10 mouse cellular contexts compared by ENCODE assay signal in the genomic region with DNA sequence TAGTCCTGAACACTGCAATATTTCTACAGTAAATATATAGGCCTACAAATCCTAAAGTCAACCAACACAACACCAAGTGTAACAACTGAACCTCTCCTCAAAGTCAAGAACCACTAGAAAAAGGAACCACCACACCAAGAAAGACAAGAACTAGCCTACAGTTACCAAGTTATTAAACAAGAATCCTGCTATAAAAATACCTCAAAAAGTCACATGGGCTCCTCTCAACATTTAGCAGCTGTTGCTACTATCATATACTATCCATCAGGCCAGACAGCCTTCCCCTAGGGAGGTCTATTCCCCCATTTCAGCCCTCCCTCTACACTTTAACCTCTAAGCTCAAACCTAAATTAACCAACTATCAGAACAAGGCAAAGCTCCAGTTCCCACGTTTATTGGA. TPM values are rescaled to one million over a fixed set of nuclear protein-coding genes. Genes with fewer than 3 reads are reported as not detected.
DNase-seq lines count a peak whose midpoint lies in the region; ATAC-seq and TF ChIP-seq lines count a peak whose summit lies in the region.
"Had no signal": no experiment of that assay in that cellular context is flagged by ENCODE, and none has a peak within 500 bp of the region (broad histone marks: within the 10 kb centered on the region; RNA-seq: fewer than 3 reads in every experiment).

No protein-coding gene starts in this region.

- peak overlapping the region; percentile 88 for H3K4me2 ChIP-seq in lung, embryonic 14.5 days
- H3K4me2 ChIP-seq in embryonic facial prominence, embryonic 14.5 days (ENCODE audit: low read depth, low read length): peak overlapping the region; percentile 91
- peak overlapping the region; percentile 65 for H3K4me2 ChIP-seq in neural tube, embryonic 15.5 days

- H3K4me3 ChIP-seq in lung, embryonic 14.5 days (ENCODE audit: low read depth, low read length): peak overlapping the region; percentile 98
- no peak overlapping the region for H3K4me3 ChIP-seq in lung, adult 2 months (replicated peaks; ENCODE audit: extremely low read depth, low read depth, low read length)
- peak overlapping the region; percentile 99 for H3K4me3 ChIP-seq in embryonic facial prominence, embryonic 14.5 days (ENCODE audit: low read depth, low read length)
- peak overlapping the region; percentile 90 for H3K4me3 ChIP-seq in limb, embryonic 10.5 days
- peak overlapping the region; percentile 97 for H3K4me3 ChIP-seq in neural tube, embryonic 15.5 days (replicated peaks)

- H3K4me1 ChIP-seq in lung, embryonic 14.5 days (ENCODE audit: insufficient read depth): peaks cover 13% of the 10 kb centered on the region
- H3K4me1 ChIP-seq in lung, adult 2 months (ENCODE audit: control insufficient read depth, insufficient read depth, low read length): no peaks in the 10 kb centered on the region; the same call in 1 of the 2 replicates
- H3K4me1 ChIP-seq in embryonic facial prominence, embryonic 14.5 days (ENCODE audit: control insufficient read depth, insufficient read depth, low read length): peaks cover 7% of the 10 kb centered on the region
- peaks cover 16% of the 10 kb centered on the region for H3K4me1 ChIP-seq in limb, embryonic 10.5 days
- H3K4me1 ChIP-seq in neural tube, embryonic 15.5 days: peaks cover 26% of the 10 kb centered on the region

- H3K27ac ChIP-seq in lung, embryonic 14.5 days (ENCODE audit: low read depth): no peak overlapping the region
- H3K27ac ChIP-seq in embryonic facial prominence, embryonic 14.5 days (replicated peaks; ENCODE audit: low read depth, low read length): no peak overlapping the region
- no peak overlapping the region for H3K27ac ChIP-seq in limb, embryonic 10.5 days
- H3K27ac ChIP-seq in neural tube, embryonic 15.5 days (replicated peaks): no peak overlapping the region

- H3K9me3 ChIP-seq in lung, embryonic 14.5 days (ENCODE audit: low read depth, low read length): no peaks in the 10 kb centered on the region
- no peaks in the 10 kb centered on the region for H3K9me3 ChIP-seq in embryonic facial prominence, embryonic 14.5 days (ENCODE audit: control insufficient read depth, low read length)
- no peaks in the 10 kb centered on the region for H3K9me3 ChIP-seq in limb, embryonic 10.5 days (replicated peaks)
- H3K9me3 ChIP-seq in neural tube, embryonic 15.5 days (replicated peaks): no peaks in the 10 kb centered on the region

- peak; percentile 17 for DNase-seq in lung, embryonic 14.5 days
- DNase-seq in lung, adult 2 months: no peak
- peak; percentile 7 for DNase-seq in embryonic facial prominence, embryonic 14.5 days (ENCODE audit: low spot score)
- no peak for DNase-seq in limb, embryonic 10.5 days (ENCODE audit: low spot score)
- no peak for DNase-seq in cerebellum, adult 8-10 months
- no peak for DNase-seq in c-Kit-positive CD71-positive TER-119-positive erythroid progenitor cells, embryonic 14.5 days (ENCODE audit: low spot score)
- no peak for DNase-seq in right cerebral cortex, postnatal 14 days
- DNase-seq: adrenal gland, postnatal 14 days had no signal

- no peak for TF ChIP-seq CTCF in lung, embryonic 14.5 days (IDR thresholded peaks at IDR 0.05; ENCODE audit: low read depth)
- no peak for TF ChIP-seq CTCF in lung, adult 2 months (IDR thresholded peaks at IDR 0.05; ENCODE audit: insufficient read depth, low read length)

- WGBS in lung, embryonic 14.5 days: 3% methylated on average over 1 of the region's 1 CpGs
- WGBS in lung, adult 2 months: 2% methylated on average over 1 of the region's 1 CpGs
- WGBS in embryonic facial prominence, embryonic 14.5 days: 2% methylated on average over 1 of the region's 1 CpGs
- 19% methylated on average over 1 of the region's 1 CpGs for WGBS in limb, embryonic 10.5 days
- 5% methylated on average over 1 of the region's 1 CpGs for WGBS in neural tube, embryonic 15.5 days

- no peak for TF ChIP-seq POLR2A in lung, adult 2 months (IDR thresholded peaks at IDR 0.05; ENCODE audit: borderline replicate concordance, extremely low read depth, low read depth, low read length)

- peak overlapping the region; percentile 99 for H3K9ac ChIP-seq in lung, embryonic 14.5 days
- peak overlapping the region; percentile 97 for H3K9ac ChIP-seq in embryonic facial prominence, embryonic 14.5 days (ENCODE audit: low read depth, low read length)
- H3K9ac ChIP-seq in neural tube, embryonic 15.5 days (replicated peaks): peak overlapping the region; percentile 29; the same call in 1 of the 2 replicates

- ATAC-seq in lung, embryonic 14.5 days (ENCODE audit: insufficient read depth): no peak
- no peak for ATAC-seq in embryonic facial prominence, embryonic 14.5 days (ENCODE audit: low read depth)
- ATAC-seq in neural tube, embryonic 15.5 days (ENCODE audit: low FRiP score): no peak

- no peaks in the 10 kb centered on the region for H3K27me3 ChIP-seq in lung, embryonic 14.5 days (ENCODE audit: insufficient read depth, low read length)
- H3K27me3 ChIP-seq in embryonic facial prominence, embryonic 14.5 days (replicated peaks; ENCODE audit: control insufficient read depth, insufficient read depth, low read length): no peaks in the 10 kb centered on the region
- H3K27me3 ChIP-seq in limb, embryonic 10.5 days (ENCODE audit: low read depth, poor library complexity, severe bottlenecking): no peaks in the 10 kb centered on the region
- H3K27me3 ChIP-seq in neural tube, embryonic 15.5 days (replicated peaks): no peaks in the 10 kb centered on the region

- H3K36me3 ChIP-seq in lung, embryonic 14.5 days (ENCODE audit: insufficient read depth): peaks cover 42% of the 10 kb centered on the region
- H3K36me3 ChIP-seq in embryonic facial prominence, embryonic 14.5 days (ENCODE audit: control insufficient read depth, insufficient read depth, low read length): peaks cover 49% of the 10 kb centered on the region
- H3K36me3 ChIP-seq in limb, embryonic 10.5 days: peaks cover 52% of the 10 kb centered on the region
- H3K36me3 ChIP-seq in neural tube, embryonic 15.5 days: 0 out of 2 replicates have a peak, but pooled peaks cover 9% of the 10 kb centered on the region

RNA-seq across cellular contexts. Expression of gene Syncrip, which starts 2.3 kb away (rescaled TPM):
- 141 and 151 TPM in 2 replicates for polyA plus RNA-seq in lung, embryonic 14.5 days (2014; fragmentation: Nextera tagmentation; extraction: Ambion mirVana)
- polyA plus RNA-seq in lung, adult 2 months (2012; rRNA removed): 3.0 and 7.9 TPM in 2 replicates
- polyA plus RNA-seq in embryonic facial prominence, embryonic 14.5 days (2014; fragmentation: Nextera tagmentation; extraction: Ambion mirVana): 118 and 123 TPM in 2 replicates
- polyA plus RNA-seq in limb, embryonic 10.5 days (2016; fragmentation: Nextera tagmentation; extraction: Ambion mirVana): 125 and 132 TPM in 2 replicates
- polyA plus RNA-seq in neural tube, embryonic 15.5 days (2015; fragmentation: Nextera tagmentation; extraction: Ambion mirVana): 66.7 and 73.3 TPM in 2 replicates

RNA-seq across cellular contexts. Expression of gene Gm20537, which starts 23.7 kb away (rescaled TPM):
- polyA plus RNA-seq in lung, embryonic 14.5 days (2014; fragmentation: Nextera tagmentation; extraction: Ambion mirVana): 0.68 TPM in 1 of 2 replicates, not detected in the other
- polyA plus RNA-seq in lung, adult 2 months (2012; rRNA removed): 0.34 and 1.1 TPM in 2 replicates
- polyA plus RNA-seq in embryonic facial prominence, embryonic 14.5 days (2014; fragmentation: Nextera tagmentation; extraction: Ambion mirVana): 0.58 and 1.2 TPM in 2 replicates
- polyA plus RNA-seq in limb, embryonic 10.5 days (2016; fragmentation: Nextera tagmentation; extraction: Ambion mirVana): 0.79 TPM in 1 of 2 replicates, not detected in the other
- 0.59 and 0.60 TPM in 2 replicates for polyA plus RNA-seq in neural tube, embryonic 15.5 days (2015; fragmentation: Nextera tagmentation; extraction: Ambion mirVana)
- polyA plus RNA-seq: large intestine, adult 2 months had no signal

RNA-seq across cellular contexts. Expression of gene Snx14, which starts 41.4 kb away (rescaled TPM):
- polyA plus RNA-seq in lung, embryonic 14.5 days (2014; fragmentation: Nextera tagmentation; extraction: Ambion mirVana): 22.9 and 24.5 TPM in 2 replicates
- polyA plus RNA-seq in lung, adult 2 months (2012; rRNA removed): 15.4 and 16.5 TPM in 2 replicates
- 24.6 and 25.1 TPM in 2 replicates for polyA plus RNA-seq in embryonic facial prominence, embryonic 14.5 days (2014; fragmentation: Nextera tagmentation; extraction: Ambion mirVana)
- 17.6 and 18.9 TPM in 2 replicates for polyA plus RNA-seq in limb, embryonic 10.5 days (2016; fragmentation: Nextera tagmentation; extraction: Ambion mirVana)
- 35.9 and 37.2 TPM in 2 replicates for polyA plus RNA-seq in neural tube, embryonic 15.5 days (2015; fragmentation: Nextera tagmentation; extraction: Ambion mirVana)

Comparison
In these comparisons a context has a peak if more than half of its experiments do, and no peak if none do; other contexts are left out.
1. DNase-seq: peak in lung, embryonic 14.5 days (single experiment) and embryonic facial prominence, embryonic 14.5 days (single experiment); none in lung, adult 2 months (single experiment), limb, embryonic 10.5 days (single experiment), cerebellum, adult 8-10 months (single experiment), c-Kit-positive CD71-positive TER-119-positive erythroid progenitor cells, embryonic 14.5 days (single experiment) and right cerebral cortex, postnatal 14 days (single experiment).
2. H3K9ac ChIP-seq: peak in every context shown above with its lines; median percentile 99 in lung, embryonic 14.5 days; 97 in embryonic facial prominence, embryonic 14.5 days; 29 in neural tube, embryonic 15.5 days.
3. Peak in every context shown above with its lines, with median percentiles within 50 percentile points of each other: H3K4me2 ChIP-seq.